Mouse (Mus musculus) layer of hippocampus, postnatal 14 days (tissue): ENCODE data around the gene 4931429L15Rik. TPM values are rescaled to one million over a fixed set of nuclear protein-coding genes. Genes with fewer than 3 reads are reported as not detected.

Source experiments
- DNase-seq, 2 experiments: peaks; one replicate each; pipeline ENCODE4 v3.0.0; 2021 to 2022; ENCODE audit warnings: low spot score in 2 of 2, mixed read lengths in 1 of 2
- total RNA-seq, 2 experiments: library from RNA; stranded (reverse); gene quantifications; 2 replicates each; pipeline ENCODE4 v1.2.3; 2021

4931429L15Rik gene
- total RNA-seq, 2 experiments from 2014 or later, result not detected

DNA sequence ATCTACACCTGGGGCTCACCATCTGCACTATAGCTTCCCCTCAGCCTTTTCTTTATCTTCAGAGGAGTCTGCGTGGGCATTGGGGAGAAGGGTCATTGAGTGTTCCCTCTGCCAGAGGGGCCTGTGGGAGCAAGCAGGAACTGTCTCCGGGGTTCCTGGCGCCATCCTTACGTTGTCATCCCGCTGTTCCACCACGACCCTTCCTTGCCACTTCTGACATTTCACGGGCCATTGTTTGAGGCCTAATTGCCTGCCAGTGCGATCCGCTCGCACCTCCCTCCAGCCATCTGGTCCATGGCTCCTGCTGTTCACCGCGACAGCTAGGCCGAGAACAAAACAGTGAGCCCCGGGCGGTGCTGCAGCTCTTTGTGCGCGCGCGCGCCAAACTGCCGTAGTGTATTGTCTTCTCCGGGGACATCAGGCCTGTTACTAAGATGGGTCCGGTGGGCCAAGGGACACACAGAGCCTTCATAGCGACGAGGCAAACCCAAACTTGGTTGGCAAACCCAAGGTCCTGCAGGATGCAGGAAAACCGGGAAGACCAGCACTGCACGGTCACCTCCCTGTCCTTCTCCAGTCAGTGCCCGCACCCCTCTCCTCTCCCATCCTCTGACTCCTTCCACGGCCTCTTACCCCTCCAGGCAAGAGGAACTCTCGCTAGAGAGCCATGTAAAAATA lies 8.9 kb upstream of the 4931429L15Rik start:
- peak; percentile 74 to 77 for DNase-seq

DNA sequence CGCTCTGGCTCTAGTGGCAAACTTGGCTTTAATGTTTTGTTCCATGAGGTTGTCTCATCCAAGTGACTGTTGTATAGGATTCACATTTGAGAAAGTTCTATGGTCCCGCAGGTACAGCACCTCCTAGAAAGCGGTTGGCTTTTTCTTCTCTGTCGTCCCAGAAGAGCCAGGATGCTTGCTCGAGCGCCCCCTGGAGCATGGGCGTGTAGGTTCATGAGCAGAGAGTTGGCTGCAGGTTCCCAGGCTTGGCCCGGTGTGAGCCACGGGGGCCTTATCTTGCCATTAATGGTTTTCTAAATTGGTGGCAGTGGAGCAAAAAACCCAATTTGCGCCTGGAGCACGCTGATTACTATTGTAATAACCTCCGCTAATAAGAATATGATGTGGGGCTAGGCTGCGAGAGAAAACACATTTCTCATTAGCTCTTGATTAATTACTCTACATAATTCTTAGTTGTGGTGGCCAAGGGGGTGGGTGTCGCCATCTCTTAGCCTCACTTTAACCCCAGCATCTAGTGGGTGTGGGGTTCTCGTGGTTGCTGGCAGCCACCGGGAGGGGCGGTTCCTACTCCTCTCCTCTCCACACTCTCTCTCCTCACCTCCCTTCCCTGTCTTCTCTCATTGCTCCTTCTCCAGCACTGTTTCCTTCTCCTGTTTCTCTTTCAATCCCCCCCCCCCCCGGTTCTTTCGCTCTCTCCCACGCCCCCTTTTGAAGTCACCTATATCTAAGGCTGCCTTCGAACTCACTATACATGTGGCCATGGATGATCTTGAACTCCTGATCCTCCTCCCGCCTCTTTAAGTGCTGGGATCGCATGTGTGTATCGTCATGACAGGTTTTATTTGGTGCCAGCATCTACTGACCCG lies 8.2 kb upstream of the 4931429L15Rik start:
- peak in 1 of 2 experiments; percentile 46 for DNase-seq

DNA sequence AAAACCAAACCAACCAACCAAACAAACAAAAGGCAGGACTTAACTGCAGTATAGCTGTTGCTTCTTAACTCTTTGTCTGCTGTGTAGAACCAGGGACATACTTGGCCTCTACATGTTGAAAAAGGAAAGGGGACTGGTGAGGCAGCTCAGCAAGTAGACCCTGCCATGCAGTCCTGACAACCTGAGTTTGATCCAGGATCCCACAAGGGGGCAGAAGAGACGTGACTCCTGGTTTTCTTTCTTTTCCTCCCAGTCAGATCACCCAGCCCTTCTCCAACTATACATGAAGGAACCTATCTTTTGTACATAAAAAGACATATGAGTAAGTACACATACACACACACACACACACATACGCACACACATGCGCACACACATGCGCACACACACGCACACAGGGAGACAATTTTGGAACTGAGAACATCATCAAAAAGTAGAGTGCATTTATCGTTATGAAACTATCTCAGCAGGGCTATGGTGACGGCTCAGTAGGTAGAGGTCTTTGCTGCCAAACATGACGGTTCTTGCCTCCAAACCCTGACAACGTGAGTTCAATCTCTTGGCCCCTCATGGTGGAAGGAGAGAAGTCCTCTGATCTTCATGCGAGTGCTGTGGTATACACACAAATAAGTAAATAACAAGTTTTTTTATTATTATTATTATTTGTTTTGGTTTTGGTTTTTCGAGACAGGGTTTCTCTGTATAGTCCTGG lies 7.1 kb upstream of the 4931429L15Rik start:
- no peak for DNase-seq

DNA sequence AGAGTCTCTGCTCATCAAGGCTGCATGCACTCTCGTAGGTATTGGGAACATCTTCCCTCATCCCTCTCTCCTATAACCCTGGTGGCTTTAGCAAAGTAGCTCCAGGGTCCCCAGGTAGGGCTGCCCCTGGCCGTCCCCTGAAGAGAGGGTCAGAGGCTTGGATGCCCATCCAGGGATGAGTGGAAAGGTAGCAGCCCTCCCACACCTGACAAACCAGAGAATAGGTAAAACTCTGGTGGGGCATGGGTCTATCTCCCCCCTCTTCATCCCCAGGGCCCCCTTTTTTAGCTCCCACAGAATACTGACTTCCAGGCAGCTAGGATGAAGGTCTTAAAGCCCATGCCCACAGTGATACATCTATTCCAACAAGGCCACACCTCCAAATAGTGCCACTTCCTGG lies 675 bp upstream of the 4931429L15Rik start:
- no peak for DNase-seq

DNA sequence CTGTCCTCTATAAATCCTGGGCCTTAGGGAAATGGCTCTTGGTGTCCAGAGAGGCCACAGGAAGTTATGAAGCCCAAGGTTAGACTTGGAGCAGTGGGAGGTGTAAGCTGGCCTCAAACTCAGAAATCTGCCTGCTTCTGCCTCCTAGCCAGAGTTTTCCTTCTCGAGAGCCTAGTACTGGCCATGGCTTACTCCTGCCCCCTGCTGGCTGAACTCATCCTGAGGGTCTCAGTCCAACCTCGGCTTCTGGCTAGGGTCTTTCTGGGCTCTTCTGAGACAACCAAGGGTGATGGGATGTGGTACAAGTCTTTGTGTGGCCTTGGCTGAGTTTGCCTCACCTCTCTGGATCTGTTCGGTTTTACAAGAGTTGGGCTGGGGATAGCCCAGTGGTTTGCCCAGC lies 1.8 kb downstream of the 4931429L15Rik start:
- DNase-seq, result no peak

DNA sequence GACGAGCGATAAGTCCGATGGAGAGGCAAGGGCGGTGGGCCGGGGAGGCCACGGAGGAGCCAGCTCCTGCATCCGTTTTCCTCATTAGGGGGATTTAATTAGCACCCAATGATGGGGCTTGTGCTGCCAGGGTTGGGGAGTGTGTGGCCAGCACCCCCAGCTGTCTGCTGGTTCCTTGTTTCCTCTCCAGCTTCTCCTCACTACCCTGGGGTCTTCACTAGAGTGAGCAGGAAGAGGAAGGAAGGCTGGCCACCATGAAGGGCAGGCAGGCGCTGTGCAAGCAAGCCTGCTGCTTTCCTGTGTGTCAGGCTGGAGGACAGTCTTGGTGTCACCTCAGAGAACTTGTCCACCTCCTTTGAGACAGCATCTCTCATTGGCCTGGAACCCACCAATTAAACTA lies 2.9 kb downstream of the 4931429L15Rik start:
- peak in 1 of 2 experiments; percentile 54 for DNase-seq

DNA sequence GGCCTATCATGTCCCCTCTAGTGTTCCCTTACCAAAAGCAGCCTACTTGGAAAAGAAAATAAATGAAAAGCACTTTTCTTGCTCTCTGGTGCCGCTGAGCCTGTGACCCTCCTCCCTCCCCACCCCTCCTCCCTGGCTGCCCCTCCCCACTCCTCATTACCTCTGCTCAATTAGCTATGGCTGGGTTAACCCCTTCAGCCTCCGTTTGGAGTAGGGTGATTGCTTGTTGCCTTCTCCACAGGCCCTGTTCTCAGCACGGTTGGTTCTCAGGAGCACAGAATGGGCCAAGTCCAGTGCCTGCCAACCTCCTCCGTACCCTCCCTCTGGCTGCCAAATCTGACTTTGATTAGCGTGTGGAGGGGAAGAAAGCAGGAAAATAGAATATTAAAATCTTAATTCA lies 3.4 kb downstream of the 4931429L15Rik start:
- peak; percentile 38 to 68 for DNase-seq

DNA sequence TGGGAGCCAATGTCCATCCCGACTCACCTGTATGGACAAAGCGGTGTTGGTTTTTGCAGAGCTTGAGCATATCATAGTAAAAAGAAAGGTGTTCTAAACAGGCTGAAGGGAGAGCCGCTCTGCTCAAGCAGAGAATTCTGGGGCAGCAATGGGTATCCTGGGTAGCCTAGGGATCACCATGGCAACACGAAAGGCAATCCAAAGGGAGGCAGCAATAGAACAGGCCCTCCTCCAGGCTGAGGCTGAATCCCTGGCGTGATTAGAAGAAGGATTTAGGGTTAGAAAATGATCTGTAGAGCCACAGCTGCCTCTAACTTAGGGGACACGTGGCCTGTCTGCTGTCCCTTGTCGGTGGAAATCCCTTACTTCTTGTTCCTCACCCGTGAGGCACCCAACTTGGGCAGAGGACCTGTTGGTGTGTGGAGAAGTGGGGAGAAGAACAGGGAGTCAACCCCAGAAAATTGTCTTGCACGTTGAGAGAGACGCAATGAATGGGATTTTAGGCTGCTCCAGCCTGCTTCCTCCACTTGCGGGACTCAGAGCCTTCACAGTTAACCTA lies 3.9 kb downstream of the 4931429L15Rik start:
- DNase-seq, result peak; percentile 40 to 76

DNA sequence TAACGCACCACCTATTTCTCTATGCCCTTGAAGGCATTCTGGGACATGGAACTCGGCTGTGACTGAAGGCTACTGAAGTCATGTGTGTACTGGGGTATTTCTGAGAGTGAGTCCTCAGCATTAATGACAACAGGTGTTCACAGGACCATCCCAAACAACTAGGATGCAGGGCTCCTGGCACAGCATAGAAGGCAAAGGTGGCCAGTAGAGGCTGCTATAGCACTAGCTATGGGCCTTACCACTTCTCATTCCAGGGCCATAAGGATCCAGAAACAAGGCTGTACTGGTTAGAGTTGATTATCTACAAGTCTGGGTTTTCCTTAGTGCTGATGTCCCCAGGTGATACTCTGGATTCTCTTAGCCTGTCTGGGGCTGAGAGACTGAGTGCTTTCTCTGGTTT lies 4.9 kb downstream of the 4931429L15Rik start:
- DNase-seq, result no peak

DNA sequence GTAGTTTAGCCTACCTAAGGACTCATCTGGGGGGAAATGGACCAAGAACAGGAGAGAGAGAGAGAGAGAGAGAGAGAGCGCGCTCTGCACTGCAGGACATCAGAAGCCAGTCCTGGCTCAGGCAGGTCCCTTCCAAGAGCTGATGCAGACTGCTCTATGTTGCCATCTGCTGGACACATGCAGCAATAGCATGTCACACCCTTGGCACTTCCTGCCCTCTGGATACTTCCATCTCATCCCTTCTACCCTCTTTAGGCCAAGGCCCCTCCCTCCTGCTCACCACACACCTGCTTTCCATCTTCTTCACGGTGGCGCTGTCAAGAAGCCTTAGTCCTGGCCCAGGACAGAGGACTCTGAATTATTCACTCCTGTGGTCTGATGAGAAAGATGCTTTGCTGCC lies 5.3 kb downstream of the 4931429L15Rik start:
- DNase-seq, result peak; percentile 68 to 69

DNA sequence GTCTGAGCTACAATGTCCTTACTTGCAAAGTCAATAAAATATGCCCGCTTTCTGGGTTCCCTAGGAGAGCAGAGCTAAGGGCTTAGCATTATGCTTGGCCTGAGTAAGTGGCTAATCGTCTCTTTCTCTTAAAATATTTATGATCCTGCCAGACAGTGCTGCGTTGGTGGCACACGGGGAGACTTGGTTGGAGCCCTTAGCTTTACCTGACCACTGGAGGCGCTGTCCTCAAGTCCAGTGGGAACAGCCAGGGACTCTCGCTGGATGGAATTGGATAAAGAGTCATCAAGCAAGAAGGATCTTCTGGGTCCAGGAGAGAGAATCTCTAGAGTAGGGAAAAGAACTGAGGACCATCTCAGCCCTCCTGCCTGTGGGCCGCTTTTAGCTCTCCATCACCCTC lies 10.7 kb downstream of the 4931429L15Rik start:
- DNase-seq, result no peak

DNA sequence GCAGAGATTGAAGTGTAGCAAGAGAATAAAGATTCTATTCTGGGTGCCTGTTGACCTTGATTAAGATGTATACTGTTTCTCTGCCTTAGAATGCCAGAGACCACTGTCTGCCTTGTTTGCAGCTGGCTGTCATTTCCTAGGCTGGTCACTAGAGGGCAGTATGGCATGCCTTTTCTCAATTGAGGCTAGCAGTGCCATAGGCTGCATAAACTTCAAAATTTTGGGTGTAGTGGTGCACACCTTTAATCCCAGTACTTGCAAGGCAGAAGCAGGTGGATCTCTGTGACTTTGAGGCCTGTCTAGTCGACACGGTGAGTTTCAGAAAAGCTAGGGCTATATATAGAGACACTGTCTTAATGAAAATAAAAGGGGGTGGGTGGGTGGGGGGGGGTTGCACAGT lies 17.6 kb downstream of the 4931429L15Rik start:
- peak; percentile 51 to 67 for DNase-seq

DNA sequence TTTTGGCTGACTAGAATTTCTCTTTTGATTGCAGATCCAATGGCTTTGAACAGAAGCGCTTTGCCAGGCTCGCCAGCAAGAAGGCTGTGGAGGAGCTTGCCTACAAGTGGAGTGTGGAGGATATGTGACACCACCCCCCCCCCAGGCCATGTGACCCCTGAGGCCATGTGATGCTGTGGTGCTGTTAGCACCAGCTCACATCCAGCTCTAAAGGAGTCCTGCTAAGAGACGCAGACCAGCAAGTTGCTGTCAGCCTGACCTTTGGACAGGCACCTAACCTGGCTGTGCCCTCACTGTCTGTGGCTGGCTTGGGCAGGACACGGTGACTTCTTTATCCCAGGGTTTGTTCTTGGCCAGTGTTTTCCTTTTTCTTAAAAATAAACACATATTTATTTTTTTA lies 21.4 kb downstream of the 4931429L15Rik start:
- no peak for DNase-seq

DNA sequence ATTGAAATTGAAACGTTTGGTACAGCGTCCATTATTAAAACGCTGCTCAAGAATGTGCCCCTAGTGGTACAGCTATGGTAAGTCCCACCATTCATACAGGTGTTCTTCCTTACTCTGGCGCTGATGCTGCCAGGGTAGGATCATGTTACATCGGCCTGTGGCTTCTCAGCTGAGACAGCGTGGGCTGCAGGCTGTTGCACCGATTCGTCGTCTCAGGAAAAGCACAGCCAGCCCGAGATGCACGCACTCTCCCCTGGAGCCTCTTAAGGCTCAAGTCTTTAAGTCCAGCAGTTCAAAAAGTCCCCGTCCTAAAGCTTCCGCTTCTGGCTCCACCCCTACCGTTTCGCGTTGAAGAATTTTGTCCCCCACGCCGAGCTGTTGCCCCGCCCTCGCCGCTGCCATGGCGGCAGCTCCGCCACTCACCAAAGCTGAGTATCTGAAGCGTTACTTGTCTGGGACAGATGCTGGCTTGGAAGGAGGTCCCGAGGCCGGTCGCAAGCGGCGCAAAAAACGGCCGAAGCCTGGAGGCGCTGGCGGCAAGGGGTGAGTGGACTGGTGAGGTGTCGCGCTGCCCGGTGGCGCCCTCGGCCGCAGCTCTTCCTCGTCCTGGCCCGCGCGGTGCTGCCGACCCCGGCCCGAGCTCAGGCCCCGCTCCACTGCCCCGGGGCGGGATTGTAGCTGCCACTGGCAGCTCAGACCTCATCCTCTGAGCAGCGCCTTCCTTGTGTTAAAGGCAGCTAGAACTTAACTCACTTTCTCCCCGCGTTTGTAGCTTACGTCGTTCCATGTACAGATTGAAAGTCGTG lies 37.0 kb downstream of the 4931429L15Rik start, which contains the start of gene Bud13:
Bud13 (plus strand) TSS at position 378 of the 806 bp plus-strand sequence.
- DNase-seq, result peak; percentile 90 to 94

DNA sequence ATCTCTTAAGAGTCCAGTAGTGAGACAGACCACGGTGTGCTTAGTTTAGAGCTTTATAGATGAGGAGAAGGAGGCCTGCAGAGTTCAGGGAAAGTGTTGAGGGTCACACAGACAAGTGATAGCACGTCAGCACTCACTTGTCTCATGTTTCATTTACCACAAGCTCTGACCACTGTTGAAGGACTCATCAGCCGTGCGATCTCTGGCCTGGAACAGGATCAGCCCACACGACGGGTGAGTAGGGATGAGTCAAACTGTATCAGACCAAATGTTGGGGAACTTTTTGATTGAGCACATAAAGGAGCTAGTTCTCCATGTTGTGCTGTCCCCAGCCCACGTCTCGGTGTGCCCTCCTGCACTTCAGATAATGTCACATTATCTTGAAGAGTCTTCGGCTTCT lies 45.3 kb downstream of the 4931429L15Rik start:
- no peak for DNase-seq

DNA sequence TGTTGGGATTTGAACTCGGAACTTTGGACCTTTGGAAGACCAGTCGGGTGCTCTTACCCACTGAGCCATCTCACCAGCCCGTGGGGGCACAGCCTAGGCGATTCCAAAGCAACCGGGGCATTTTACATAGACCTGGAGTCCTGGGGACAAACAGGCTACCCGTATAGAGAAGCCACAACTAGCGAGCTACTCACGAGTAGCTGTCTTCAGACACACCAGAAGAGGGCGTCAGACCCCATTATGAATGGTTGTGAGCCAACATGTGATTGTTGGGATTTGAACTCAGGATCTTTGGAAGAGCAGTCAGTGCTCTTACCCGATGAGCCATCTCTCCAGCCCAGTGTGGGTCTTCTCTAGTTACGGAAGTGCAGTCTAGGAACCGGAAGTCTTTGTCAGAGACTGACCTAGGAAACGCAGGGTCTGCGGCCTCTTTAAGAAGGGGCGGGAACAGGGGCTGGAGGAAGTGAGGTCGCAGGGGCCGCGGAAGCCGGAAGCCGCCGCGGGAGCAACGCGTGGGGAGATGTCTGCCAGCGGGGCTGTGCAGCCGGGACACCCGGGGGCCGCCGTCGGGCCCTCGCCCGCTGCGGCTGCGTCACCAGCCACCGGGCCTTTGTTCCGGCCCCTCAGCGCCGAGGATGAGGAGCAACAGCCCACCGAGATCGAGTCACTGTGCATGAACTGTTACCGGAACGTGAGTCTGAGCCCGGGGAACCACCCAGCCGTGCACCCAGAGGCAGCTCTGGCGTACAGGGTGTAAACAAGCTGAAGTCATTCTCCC lies 46.9 kb downstream of the 4931429L15Rik start, which contains the start of gene Zpr1:
Zpr1 (plus strand) TSS at position 388 of the 778 bp plus-strand sequence.
- DNase-seq, result peak; percentile 78 to 92

DNA sequence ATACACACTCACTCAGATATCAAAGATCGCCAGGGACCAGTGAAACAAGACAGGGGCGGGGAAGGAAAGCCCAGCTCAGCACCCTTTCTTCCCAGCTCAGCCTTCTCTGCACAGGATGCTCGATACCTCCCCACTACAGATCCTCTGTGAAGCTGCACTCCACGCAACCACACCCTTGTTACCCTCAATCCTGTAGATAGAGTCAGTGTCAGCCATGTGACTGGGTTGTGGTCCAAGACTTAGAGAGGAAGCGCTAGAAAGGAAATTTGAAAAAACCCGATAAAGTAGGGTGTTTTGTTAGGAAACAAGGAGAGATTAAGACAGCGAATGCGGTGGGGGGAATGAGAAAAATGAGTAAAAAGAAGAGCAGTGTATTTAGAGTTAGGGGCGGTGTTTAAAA lies 47.7 kb downstream of the 4931429L15Rik start:
- no peak for DNase-seq

DNA sequence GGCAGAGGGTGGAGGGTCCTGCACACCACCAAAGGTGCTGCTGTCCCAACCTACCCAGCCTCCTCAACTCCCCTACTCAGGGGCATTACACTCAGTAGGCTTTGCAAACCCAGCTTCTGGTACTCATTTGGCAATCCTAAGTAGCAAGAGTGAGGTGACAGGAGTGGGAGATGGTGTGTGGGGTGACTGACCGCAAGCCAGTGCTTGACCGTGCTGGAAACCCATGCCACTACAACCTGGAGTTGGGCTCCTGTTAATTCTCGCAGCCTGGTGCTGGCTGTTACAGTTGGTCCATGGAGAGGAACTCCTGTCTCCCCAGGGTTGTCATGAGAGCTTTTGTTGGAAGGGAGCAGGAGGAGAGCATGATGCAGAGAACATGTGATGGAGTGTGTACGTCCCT lies 49.0 kb downstream of the 4931429L15Rik start:
- DNase-seq, result no peak

DNA sequence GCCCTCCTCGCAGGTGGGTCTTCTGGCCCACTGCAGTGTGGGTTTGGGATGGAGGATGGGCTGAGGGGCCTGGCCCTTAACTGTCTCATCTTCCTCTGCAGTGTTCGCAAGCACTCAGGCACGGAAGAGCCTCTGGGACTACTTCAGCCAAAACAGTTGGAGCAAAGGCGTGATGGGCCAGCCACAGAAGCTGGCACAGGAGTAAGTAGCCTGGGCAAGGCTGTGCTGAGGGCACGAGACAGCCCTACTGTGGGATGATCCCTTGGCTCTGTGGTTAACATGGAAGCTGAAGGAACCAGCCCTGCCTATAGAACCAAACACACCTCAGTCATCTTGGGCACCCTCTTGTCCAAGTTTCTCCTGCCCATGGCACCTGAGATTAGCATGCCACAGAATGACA lies 50.7 kb downstream of the 4931429L15Rik start:
- no peak for DNase-seq
